Mouse (Mus musculus): Measurements from ENCODE around the gene Rsc1a1. TPM values are rescaled to one million over a fixed set of nuclear protein-coding genes. Genes with fewer than 3 reads are reported as not detected.

Gene Rsc1a1
- polyA plus RNA-seq, 1 experiment from 2014 or later: not detected

GRCm38 (mm10) chr4:141653044-141653443 lies 32.4 kb downstream of the Rsc1a1 start:
- no peak for ATAC-seq (replicated peaks; ENCODE audit: insufficient number of reproducible peaks, insufficient read depth, low FRiP score, low read depth)
- 70% methylated on average over 8 of the region's 8 CpGs for WGBS
- Histone ChIP-seq H3K9me3 (replicated peaks) (no peaks in the 10 kb centered on the region), H3K9ac (no peak overlapping the region), H3K27ac (no peak overlapping the region), H3K36me3 (peaks cover 15% of the 10 kb centered on the region; the same call in 1 of the 2 replicates), H3K4me1 (replicated peaks) (peaks cover 41% of the 10 kb centered on the region), H3K27me3 (no peaks in the 10 kb centered on the region), H3K4me3 (no peak overlapping the region), H3K4me2 (no peak overlapping the region)

DNA sequence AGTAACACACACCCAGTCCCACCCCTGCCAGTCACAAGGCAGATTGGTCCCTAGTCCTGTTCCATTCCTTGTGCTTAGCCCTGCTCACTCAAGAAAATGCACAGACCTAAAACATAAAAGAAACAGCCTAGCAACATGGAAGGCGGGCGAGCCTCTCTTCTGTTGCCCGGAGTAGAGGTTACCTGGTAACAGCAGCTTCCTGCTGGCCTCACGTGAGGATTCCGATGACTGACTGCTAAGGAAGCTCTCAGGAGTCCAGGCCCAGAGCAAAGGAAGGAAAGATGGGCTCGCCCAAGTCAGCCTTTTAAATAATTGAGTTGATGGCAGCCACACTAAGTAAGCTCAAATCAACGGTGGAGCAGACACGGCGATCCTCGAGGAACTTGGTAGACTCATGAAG lies 33.5 kb downstream of the Rsc1a1 start:
- Histone ChIP-seq H3K27ac (no peak overlapping the region), H3K4me3 (no peak overlapping the region), H3K4me2 (no peak overlapping the region), H3K4me1 (replicated peaks) (peaks cover 36% of the 10 kb centered on the region), H3K27me3 (no peaks in the 10 kb centered on the region), H3K9me3 (replicated peaks) (no peaks in the 10 kb centered on the region), H3K9ac (no peak overlapping the region), H3K36me3 (peaks cover 7% of the 10 kb centered on the region; the same call in 1 of the 2 replicates)
- ATAC-seq (replicated peaks; ENCODE audit: insufficient number of reproducible peaks, insufficient read depth, low FRiP score, low read depth): no peak
- 90% methylated on average over 10 of the region's 10 CpGs for WGBS

- Histone ChIP-seq H3K27ac (no peak overlapping the region), H3K4me2 (no peak overlapping the region), H3K4me1 (replicated peaks) (peaks cover 30% of the 10 kb centered on the region), H3K9me3 (replicated peaks) (no peaks in the 10 kb centered on the region), H3K9ac (no peak overlapping the region), H3K27me3 (no peaks in the 10 kb centered on the region), H3K36me3 (peaks cover 7% of the 10 kb centered on the region; the same call in 1 of the 2 replicates), H3K4me3 (no peak overlapping the region)
- no peak for ATAC-seq (replicated peaks; ENCODE audit: insufficient number of reproducible peaks, insufficient read depth, low FRiP score, low read depth)
- 67% methylated on average over 6 of the region's 6 CpGs for WGBS
Measured at GRCm38 (mm10) chr4:141651286-141651685, 34.1 kb downstream of the Rsc1a1 start.

GRCm38 (mm10) chr4:141649244-141649643 lies 36.2 kb downstream of the Rsc1a1 start:
- no peak overlapping the region for H3K4me2 ChIP-seq
- H3K36me3 ChIP-seq: peaks cover 7% of the 10 kb centered on the region; the same call in 1 of the 2 replicates
- no peak for ATAC-seq (replicated peaks; ENCODE audit: insufficient number of reproducible peaks, insufficient read depth, low FRiP score, low read depth)
- no peak overlapping the region for H3K9ac ChIP-seq
- H3K27ac ChIP-seq: peak overlapping the region; percentile 3; the same call in 1 of the 2 replicates
- 58% methylated on average over 6 of the region's 6 CpGs for WGBS
- no peaks in the 10 kb centered on the region for H3K27me3 ChIP-seq
- H3K4me3 ChIP-seq: no peak overlapping the region
- peaks cover 24% of the 10 kb centered on the region for H3K4me1 ChIP-seq (replicated peaks)
- H3K9me3 ChIP-seq (replicated peaks): no peaks in the 10 kb centered on the region

DNA sequence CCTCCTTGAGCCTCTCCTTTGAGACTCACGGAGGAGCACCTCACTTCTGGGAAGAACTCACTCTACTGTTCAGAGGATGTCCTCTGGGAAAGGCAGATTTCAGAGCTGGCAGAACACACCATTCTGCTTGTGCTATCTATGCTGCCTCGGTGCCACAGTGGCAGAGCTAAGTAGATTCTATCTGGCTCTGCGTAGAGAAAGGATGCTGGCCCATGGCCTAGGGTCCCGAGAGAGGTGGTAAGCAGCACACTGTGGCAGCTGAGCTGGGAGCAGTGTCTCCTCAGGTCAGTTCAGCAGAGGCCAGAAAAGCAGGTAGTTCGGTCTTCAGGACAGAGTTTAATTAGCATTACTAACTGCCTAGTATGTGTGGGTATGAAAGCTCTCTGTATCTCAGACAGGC lies 37.1 kb downstream of the Rsc1a1 start:
- no peak overlapping the region for H3K27ac ChIP-seq
- 79% methylated on average over 5 of the region's 5 CpGs for WGBS

GRCm38 (mm10) chr4:141647187-141647586 lies 38.2 kb downstream of the Rsc1a1 start:
- Histone ChIP-seq H3K9me3 (replicated peaks) (no peaks in the 10 kb centered on the region), H3K4me3 (no peak overlapping the region), H3K4me1 (replicated peaks) (peaks cover 32% of the 10 kb centered on the region), H3K27ac (no peak overlapping the region), H3K4me2 (no peak overlapping the region), H3K27me3 (no peaks in the 10 kb centered on the region), H3K9ac (no peak overlapping the region), H3K36me3 (peaks cover 3% of the 10 kb centered on the region)
- ATAC-seq (replicated peaks; ENCODE audit: insufficient number of reproducible peaks, insufficient read depth, low FRiP score, low read depth): no peak
- 92% methylated on average over 3 of the region's 3 CpGs for WGBS

More for the DNA sequence above, 37.1 kb downstream of the Rsc1a1 start:
- H3K36me3 ChIP-seq: peaks cover 2% of the 10 kb centered on the region; the same call in 1 of the 2 replicates
- no peak overlapping the region for H3K4me2 ChIP-seq
- no peaks in the 10 kb centered on the region for H3K9me3 ChIP-seq (replicated peaks)
- no peak for ATAC-seq (replicated peaks; ENCODE audit: insufficient number of reproducible peaks, insufficient read depth, low FRiP score, low read depth)
- no peaks in the 10 kb centered on the region for H3K27me3 ChIP-seq
- H3K4me1 ChIP-seq (replicated peaks): peaks cover 26% of the 10 kb centered on the region
- no peak overlapping the region for H3K4me3 ChIP-seq
- no peak overlapping the region for H3K9ac ChIP-seq

GRCm38 (mm10) chr4:141645988-141646387 lies 39.4 kb downstream of the Rsc1a1 start:
- Histone ChIP-seq H3K4me3 (no peak overlapping the region), H3K36me3 (peaks cover 14% of the 10 kb centered on the region), H3K4me2 (no peak overlapping the region), H3K4me1 (replicated peaks) (peaks cover 44% of the 10 kb centered on the region), H3K27ac (no peak overlapping the region), H3K27me3 (no peaks in the 10 kb centered on the region), H3K9ac (no peak overlapping the region), H3K9me3 (replicated peaks) (no peaks in the 10 kb centered on the region)
- ATAC-seq (replicated peaks; ENCODE audit: insufficient number of reproducible peaks, insufficient read depth, low FRiP score, low read depth): no peak
- 90% methylated on average over 8 of the region's 8 CpGs for WGBS

GRCm38 (mm10) chr4:141643118-141643855 lies 42.1 kb downstream of the Rsc1a1 start:
- H3K9ac ChIP-seq: peak overlapping the region; percentile 29; the same call in 1 of the 2 replicates
- no peaks in the 10 kb centered on the region for H3K27me3 ChIP-seq
- peak overlapping the region; percentile 51 for H3K4me2 ChIP-seq
- H3K4me1 ChIP-seq (replicated peaks): peaks cover 35% of the 10 kb centered on the region
- 11% methylated on average over 7 of the region's 7 CpGs for WGBS
- ATAC-seq (replicated peaks; ENCODE audit: insufficient number of reproducible peaks, insufficient read depth, low FRiP score, low read depth): peak; percentile 82
- H3K36me3 ChIP-seq: peaks cover 30% of the 10 kb centered on the region
- peak overlapping the region; percentile 98 for H3K27ac ChIP-seq
- no peak overlapping the region for H3K4me3 ChIP-seq
- no peaks in the 10 kb centered on the region for H3K9me3 ChIP-seq (replicated peaks)

DNA sequence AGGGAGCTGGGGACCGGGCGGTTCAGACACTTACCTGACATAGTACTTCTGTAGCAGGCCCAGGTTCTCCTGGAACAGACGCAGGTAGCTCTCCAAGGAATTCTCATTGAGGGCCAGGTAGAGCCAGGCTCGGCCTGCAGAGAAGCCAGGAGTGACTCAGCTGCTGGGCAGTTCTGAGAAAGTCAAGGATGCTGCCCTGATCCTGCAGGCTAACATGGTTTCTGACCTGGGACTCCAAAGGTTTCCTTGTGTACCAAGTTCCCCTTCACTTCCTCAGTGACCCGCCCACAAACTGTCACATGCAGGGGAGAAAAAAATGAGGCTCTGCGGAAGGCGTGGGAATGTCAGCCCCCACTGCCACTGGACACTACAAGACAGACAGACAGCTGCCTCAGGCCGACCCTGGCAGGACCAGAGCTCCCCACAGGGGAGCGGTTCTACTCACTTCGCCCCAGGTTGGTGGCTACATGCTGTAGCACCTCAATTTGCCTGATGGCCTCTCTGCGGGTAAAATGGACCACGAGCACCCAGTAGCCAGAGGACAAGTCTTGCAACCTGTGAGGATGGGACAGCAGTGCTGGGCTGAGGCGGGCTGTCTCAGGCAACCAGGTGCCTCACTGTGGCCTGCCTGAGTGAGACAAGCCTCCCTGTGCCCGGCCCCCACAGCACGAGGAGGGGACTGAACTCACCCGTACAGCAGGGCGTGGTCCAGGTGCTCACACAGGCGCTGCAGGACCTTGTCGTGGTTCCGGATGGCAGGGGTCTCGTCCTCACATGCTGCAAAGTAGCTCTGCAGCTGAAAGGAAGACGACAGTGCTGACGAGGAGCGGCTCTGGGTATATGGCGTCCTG lies 43.2 kb downstream of the Rsc1a1 start:
- Histone ChIP-seq H3K9ac (0 out of 2 replicates have a peak overlapping the region, but pooled peaks have one; percentile 22), H3K4me3 (no peak overlapping the region), H3K36me3 (peaks cover 41% of the 10 kb centered on the region), H3K27ac (peak overlapping the region; percentile 98), H3K9me3 (replicated peaks) (no peaks in the 10 kb centered on the region), H3K4me2 (no peak overlapping the region; the same call in 1 of the 2 replicates), H3K27me3 (no peaks in the 10 kb centered on the region), H3K4me1 (replicated peaks) (peaks cover 35% of the 10 kb centered on the region)
- ATAC-seq (replicated peaks; ENCODE audit: insufficient number of reproducible peaks, insufficient read depth, low FRiP score, low read depth): no peak
- WGBS: 83% methylated on average over 25 of the region's 25 CpGs

DNA sequence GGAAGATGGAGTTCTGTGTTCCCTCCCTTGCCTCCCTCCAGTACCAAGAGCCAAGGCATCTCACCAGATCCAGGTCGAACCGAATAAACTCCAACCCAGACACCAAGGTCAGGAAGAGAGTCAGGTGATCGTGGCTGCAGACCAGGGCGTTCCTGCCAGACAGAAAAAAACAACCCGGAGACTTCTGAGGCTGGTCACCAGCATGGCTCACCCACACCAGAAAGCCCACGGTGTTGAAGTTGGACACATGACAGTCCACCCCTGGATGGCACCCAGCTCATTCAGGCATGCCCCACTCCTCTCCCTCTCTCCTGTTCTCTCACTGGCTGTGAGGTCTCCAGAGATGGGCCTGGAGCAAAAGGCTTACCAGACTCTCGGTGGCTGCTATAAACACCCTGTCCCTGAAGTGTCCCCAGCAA lies 44.0 kb downstream of the Rsc1a1 start:
- H3K27me3 ChIP-seq: no peaks in the 10 kb centered on the region
- no peak overlapping the region for H3K4me3 ChIP-seq
- H3K27ac ChIP-seq: peak overlapping the region; percentile 98
- H3K9me3 ChIP-seq (replicated peaks): no peaks in the 10 kb centered on the region
- H3K4me1 ChIP-seq (replicated peaks): peaks cover 35% of the 10 kb centered on the region
- peaks cover 50% of the 10 kb centered on the region for H3K36me3 ChIP-seq
- H3K4me2 ChIP-seq: no peak overlapping the region
- no peak overlapping the region for H3K9ac ChIP-seq
- no peak for ATAC-seq (replicated peaks; ENCODE audit: insufficient number of reproducible peaks, insufficient read depth, low FRiP score, low read depth)
- 67% methylated on average over 7 of the region's 7 CpGs for WGBS

- no peak overlapping the region for H3K27ac ChIP-seq
- H3K36me3 ChIP-seq: peaks cover 60% of the 10 kb centered on the region
- ATAC-seq (replicated peaks; ENCODE audit: insufficient number of reproducible peaks, insufficient read depth, low FRiP score, low read depth): no peak
- H3K4me2 ChIP-seq: no peak overlapping the region
- H3K27me3 ChIP-seq: no peaks in the 10 kb centered on the region
- no peak overlapping the region for H3K9ac ChIP-seq
- no peak overlapping the region for H3K4me3 ChIP-seq
- WGBS: 72% methylated on average over 11 of the region's 11 CpGs
- no peaks in the 10 kb centered on the region for H3K9me3 ChIP-seq (replicated peaks)
- H3K4me1 ChIP-seq (replicated peaks): peaks cover 35% of the 10 kb centered on the region
Measured at GRCm38 (mm10) chr4:141639474-141639873, 45.9 kb downstream of the Rsc1a1 start.
